Mouse (Mus musculus): ENCODE measurements around the gene Duoxa1. TPM values are rescaled to one million over a fixed set of nuclear protein-coding genes. Genes with fewer than 3 reads are reported as not detected.

The Duoxa1 gene
- polyA plus RNA-seq, 1 experiment = 0.10 TPM

DNA sequence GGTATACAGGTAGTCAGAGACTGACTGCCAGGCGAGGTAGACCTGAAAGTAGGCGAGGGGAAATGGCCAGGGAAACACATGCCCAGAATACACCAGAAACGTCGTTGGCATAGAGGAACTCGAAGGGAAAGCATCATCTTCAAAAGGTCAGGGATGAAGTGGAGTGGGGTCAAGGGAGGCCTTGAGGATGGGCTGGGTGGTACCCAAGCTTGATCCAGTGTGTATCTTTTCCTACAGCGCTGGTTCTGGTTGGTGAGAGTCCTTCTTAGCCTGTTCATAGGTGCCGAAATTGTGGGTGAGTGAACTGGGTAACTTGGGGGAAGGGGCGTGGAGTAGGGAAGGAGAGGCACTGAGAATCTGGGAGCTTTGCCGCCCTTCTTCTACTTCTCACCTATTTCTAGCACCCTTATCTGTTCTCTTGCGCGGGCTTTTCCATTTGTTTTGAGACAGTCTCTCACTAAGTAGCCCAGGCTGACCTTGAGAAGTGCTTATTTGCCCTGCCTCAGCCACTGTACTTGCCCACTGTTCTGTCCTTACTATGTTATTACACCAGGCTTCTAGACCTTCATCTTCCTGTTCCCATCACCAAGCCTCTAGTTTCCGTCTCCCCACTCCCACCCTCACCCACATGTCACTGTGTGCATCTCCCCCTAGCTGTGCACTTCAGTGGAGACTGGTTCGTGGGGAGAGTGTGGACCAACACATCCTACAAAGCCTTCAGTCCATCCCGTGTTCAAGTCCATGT is 13.4 kb downstream of the Duoxa1 start:
- Histone ChIP-seq H3K4me3 (ENCODE audit: insufficient read depth, low read length) (no peak overlapping the region), H3K4me1 (ENCODE audit: control insufficient read depth, insufficient read depth, low read length) (peaks cover 2% of the 10 kb centered on the region; the same call in 1 of the 2 replicates), H3K27ac (ENCODE audit: insufficient read depth, low read length) (no peak overlapping the region)
- no peak for TF ChIP-seq POLR2A (IDR thresholded peaks at IDR 0.05; ENCODE audit: extremely low read depth, insufficient read depth, low read length)

DNA sequence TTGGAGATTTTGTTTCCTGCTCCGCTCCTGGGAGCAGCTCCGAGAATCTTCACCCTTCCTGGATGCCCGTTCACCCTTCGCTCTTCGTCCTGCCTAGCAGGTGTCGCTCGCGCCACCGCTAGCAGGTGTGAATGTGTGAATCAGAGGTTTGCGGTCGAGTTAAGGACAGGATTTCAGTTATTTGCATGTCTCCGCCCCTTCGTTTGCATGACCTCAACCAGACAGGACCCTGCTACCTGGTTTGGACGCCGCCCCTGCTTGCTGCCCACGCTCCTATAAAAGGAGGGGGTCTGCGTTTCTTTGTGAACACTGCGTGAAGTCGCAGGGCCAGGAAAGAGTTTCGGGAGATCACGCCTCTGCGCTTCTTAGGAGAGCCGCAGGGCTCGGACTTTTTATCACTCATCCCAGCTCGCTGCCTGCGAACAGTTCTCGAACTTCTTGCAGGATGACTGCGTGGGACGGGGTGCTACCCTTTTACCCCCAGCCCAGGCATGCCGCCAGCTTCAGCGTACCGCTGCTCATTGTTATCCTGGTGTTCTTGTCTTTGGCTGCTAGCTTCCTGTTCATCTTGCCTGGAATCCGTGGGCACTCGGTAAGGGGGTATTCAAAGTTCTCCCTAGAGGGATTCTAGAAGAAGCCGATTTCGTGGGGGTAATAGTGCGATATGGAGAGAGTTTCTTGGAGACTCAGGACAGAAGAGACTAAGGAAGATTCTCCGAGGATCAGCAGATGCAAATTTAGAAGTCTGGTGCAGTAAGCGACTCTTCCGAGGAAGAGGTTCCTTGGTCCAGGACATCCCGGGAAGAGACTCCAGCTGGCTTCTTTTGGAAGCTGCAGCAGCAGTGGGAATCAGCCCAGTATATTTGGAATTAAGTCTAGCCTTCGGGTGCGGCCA is 14.7 kb downstream of the Duoxa1 start, which contains the start of gene Duoxa2:
Duoxa2 (plus strand) TSS at position 305 of the 895 bp plus-strand sequence.
- H3K27ac ChIP-seq (ENCODE audit: insufficient read depth, low read length) = no peak within 1 kb of the TSS
- TF ChIP-seq POLR2A (IDR thresholded peaks at IDR 0.05; ENCODE audit: extremely low read depth, insufficient read depth, low read length) = no peak
- TF ChIP-seq CTCF (IDR thresholded peaks at IDR 0.05; ENCODE audit: extremely low read depth, insufficient read depth, low read length) = no peak
- peaks cover 2% of the 10 kb centered on the region; the same call in 1 of the 2 replicates for H3K4me1 ChIP-seq (ENCODE audit: control insufficient read depth, insufficient read depth, low read length)
- no peak within 1 kb of the TSS for H3K4me3 ChIP-seq (ENCODE audit: insufficient read depth, low read length)

DNA sequence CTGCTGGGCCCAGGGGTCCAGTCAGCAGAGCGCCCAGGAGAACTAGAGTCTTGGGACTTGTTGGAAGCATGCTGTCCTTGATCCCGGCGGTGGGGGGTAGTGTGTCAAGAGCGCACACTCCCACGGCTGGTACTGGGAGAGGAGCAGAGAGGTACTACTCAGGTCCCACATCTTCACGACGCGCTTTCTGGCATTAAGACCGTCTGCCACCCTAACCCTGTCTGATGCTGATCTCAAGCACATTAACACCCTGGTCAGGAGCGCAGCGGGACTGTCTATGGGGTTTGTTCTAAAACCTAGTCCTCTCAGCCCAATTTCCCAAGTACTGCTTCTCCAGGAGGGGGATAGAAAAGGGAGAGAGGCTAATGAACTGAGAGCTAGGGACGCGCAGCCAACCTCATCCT is 15.4 kb downstream of the Duoxa1 start, which contains the start of gene Duox2:
Duox2 (minus strand) TSS at position 354 of the 404 bp plus-strand sequence.
- no peak within 1 kb of the TSS for H3K4me3 ChIP-seq (ENCODE audit: insufficient read depth, low read length)
- TF ChIP-seq POLR2A (IDR thresholded peaks at IDR 0.05; ENCODE audit: extremely low read depth, insufficient read depth, low read length) = no peak
- no peak for TF ChIP-seq CTCF (IDR thresholded peaks at IDR 0.05; ENCODE audit: extremely low read depth, insufficient read depth, low read length)
- H3K27ac ChIP-seq (ENCODE audit: insufficient read depth, low read length) = no peak within 1 kb of the TSS
- peaks cover 2% of the 10 kb centered on the region; the same call in 1 of the 2 replicates for H3K4me1 ChIP-seq (ENCODE audit: control insufficient read depth, insufficient read depth, low read length)

DNA sequence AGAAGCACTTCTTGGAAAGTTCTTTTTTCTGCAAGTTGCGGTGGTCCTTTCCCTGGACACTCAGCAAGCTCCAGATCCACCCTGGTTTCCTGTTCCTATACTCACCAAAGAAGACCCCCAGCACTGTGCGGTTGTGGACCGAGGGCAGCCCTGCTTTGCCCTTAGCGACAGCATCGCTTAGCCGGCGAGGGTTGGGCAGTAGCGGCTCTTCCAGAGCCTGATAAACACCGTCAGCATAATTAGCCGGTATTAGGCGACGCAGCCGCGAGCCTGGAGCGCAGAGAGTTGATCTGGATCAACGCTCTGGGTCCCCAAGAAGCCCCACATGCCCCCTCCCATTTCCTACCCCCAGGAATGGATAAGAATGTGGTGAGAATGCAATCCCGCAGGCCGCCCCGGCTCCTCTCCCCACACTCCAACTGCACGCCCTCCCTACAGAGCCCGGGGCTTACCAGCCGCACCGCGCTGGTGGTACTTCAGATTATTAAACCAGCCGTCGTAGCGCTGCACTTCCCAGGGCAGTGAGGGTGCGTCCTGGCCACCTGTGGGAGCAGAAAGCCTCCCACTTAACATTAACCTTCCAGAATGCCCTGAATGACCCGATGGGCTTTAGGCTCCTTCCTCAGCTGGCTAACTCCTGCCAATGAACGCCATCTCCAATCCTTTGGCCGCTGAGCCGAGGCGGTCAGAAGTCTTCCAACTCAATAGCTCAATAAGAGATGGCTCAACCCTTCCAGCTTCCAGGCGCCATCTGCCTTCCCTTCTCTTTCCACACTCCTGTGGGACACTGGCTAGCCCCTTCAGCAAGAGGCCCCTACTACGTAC is 16.0 kb downstream of the Duoxa1 start:
- Histone ChIP-seq H3K4me3 (ENCODE audit: insufficient read depth, low read length) (no peak overlapping the region), H3K4me1 (ENCODE audit: control insufficient read depth, insufficient read depth, low read length) (peaks cover 2% of the 10 kb centered on the region; the same call in 1 of the 2 replicates), H3K27ac (ENCODE audit: insufficient read depth, low read length) (no peak overlapping the region)
- TF ChIP-seq POLR2A (IDR thresholded peaks at IDR 0.05; ENCODE audit: extremely low read depth, insufficient read depth, low read length) = no peak
- no peak for TF ChIP-seq CTCF (IDR thresholded peaks at IDR 0.05; ENCODE audit: extremely low read depth, insufficient read depth, low read length)

DNA sequence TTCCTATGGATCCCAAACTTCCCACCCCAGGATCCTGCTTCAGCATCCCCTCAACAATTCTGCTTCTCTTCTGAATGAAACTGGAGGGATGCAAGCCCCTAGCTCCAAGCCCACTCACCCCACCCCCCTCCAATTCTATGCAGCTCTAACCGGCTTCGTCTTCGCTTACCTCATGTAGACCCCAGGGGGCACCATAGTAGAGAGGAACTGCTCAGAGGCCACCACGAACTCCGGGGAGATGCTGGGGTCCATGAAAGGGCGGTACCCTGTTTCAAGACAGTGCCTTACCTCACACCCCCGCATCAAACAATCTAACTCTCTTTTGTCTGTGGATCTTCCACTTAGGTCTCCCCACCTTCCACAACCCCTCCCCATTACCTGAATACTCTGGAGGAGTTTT is 18.6 kb downstream of the Duoxa1 start:
- H3K27ac ChIP-seq (ENCODE audit: insufficient read depth, low read length) = no peak overlapping the region
- TF ChIP-seq POLR2A (IDR thresholded peaks at IDR 0.05; ENCODE audit: extremely low read depth, insufficient read depth, low read length) = no peak
- no peak for TF ChIP-seq CTCF (IDR thresholded peaks at IDR 0.05; ENCODE audit: extremely low read depth, insufficient read depth, low read length)
- H3K4me3 ChIP-seq (ENCODE audit: insufficient read depth, low read length) = no peak overlapping the region
- H3K4me1 ChIP-seq (ENCODE audit: control insufficient read depth, insufficient read depth, low read length) = no peaks in the 10 kb centered on the region

DNA sequence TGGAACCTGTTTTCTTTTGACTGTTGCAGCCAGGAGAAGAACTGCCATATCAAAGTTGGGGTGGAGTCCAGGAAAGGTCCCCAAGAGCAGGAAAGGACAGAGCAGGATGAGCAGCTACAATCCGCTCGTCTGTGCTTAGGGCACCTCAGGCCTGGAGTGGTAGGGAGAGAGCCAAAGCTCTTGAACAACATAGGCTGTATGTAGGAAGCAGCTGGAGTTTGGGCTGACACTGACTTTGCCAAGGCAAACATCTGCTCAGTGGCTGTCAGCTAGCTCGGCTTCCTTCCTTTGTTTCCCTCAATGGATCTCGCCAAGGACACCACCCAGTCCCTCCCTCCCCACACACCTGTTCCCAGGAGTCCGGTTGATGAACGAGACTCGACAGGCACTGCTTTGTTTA is 27.4 kb downstream of the Duoxa1 start:
- TF ChIP-seq POLR2A (IDR thresholded peaks at IDR 0.05; ENCODE audit: extremely low read depth, insufficient read depth, low read length) (no peak), CTCF (IDR thresholded peaks at IDR 0.05; ENCODE audit: extremely low read depth, insufficient read depth, low read length) (no peak)
- H3K4me1 ChIP-seq (ENCODE audit: control insufficient read depth, insufficient read depth, low read length) = no peaks in the 10 kb centered on the region
- no peak overlapping the region for H3K27ac ChIP-seq (ENCODE audit: insufficient read depth, low read length)
- no peak overlapping the region for H3K4me3 ChIP-seq (ENCODE audit: insufficient read depth, low read length)

DNA sequence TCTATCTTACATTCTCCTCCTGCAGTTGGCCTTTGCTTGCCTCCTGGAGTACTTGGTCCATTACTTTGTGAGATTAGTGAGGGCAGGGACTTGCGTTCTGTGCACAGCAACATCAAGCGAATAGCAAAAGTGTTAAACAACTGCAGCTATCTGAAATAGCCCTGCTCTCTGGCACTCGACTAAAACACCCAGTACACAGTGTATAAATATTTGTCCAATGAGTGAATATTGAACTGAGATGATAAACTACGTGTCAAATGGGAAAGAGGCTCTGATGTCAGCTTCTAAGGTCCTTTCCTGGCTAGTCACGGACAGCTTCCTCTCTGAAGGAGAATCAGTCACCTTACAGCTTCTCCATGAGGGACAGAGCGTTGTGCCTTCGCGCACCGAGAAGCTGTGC is 29.4 kb downstream of the Duoxa1 start:
- Histone ChIP-seq H3K4me1 (ENCODE audit: control insufficient read depth, insufficient read depth, low read length) (no peaks in the 10 kb centered on the region), H3K27ac (ENCODE audit: insufficient read depth, low read length) (no peak overlapping the region), H3K4me3 (ENCODE audit: insufficient read depth, low read length) (no peak overlapping the region)
- TF ChIP-seq POLR2A (IDR thresholded peaks at IDR 0.05; ENCODE audit: extremely low read depth, insufficient read depth, low read length) (no peak), CTCF (IDR thresholded peaks at IDR 0.05; ENCODE audit: extremely low read depth, insufficient read depth, low read length) (no peak)

DNA sequence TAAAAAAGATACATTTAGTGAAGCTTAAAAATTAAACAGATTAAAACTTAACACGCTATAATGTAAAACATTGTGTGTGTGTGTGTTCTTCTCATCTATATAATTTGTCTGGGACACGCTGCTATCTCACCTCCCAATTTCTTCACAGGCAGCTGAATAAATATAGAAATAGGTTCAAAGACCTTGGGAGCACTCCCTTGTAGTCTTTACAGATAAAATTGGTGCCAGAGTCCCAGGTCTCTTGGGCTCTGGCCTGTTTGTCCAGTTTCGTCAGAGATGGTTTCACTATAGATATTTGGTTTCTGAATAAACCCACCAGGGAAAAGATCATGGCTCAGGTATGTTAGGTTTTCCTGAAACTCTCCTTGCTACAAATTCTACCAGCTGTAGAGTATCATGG is 34.8 kb downstream of the Duoxa1 start:
- no peak for TF ChIP-seq POLR2A (IDR thresholded peaks at IDR 0.05; ENCODE audit: extremely low read depth, insufficient read depth, low read length)
- TF ChIP-seq CTCF (IDR thresholded peaks at IDR 0.05; ENCODE audit: extremely low read depth, insufficient read depth, low read length) = no peak
- Histone ChIP-seq H3K4me1 (ENCODE audit: control insufficient read depth, insufficient read depth, low read length) (no peaks in the 10 kb centered on the region), H3K4me3 (ENCODE audit: insufficient read depth, low read length) (no peak overlapping the region), H3K27ac (ENCODE audit: insufficient read depth, low read length) (no peak overlapping the region)

Data from cortical plate, adult 2 months (tissue).